Comparison of ENCODE assay signal across 25 mouse cellular contexts in genomic region chr4:93567487-93568259, GRCm38 (mm10).
DNase-seq lines count a peak whose midpoint lies in the region; ATAC-seq and TF ChIP-seq lines count a peak whose summit lies in the region.
"Had no signal": no experiment of that assay in that cellular context is flagged by ENCODE, and none has a peak within 500 bp of the region (broad histone marks: within the 10 kb centered on the region; RNA-seq: fewer than 3 reads in every experiment).

No protein-coding gene starts in this region.

- no peak overlapping the region for H3K4me2 ChIP-seq in forebrain, embryonic 14.5 days (ENCODE audit: low read length)
- no peak overlapping the region for H3K4me2 ChIP-seq in forebrain, embryonic 11.5 days (ENCODE audit: low read depth, low read length, severe bottlenecking)
- H3K4me2 ChIP-seq in liver, embryonic 13.5 days = no peak overlapping the region
- no peak overlapping the region for H3K4me2 ChIP-seq in stomach, postnatal 0 days (replicated peaks; ENCODE audit: low read depth)
- H3K4me2 ChIP-seq in kidney, embryonic 14.5 days (replicated peaks; ENCODE audit: low read depth, low read length) = no peak overlapping the region
- H3K4me2 ChIP-seq: forebrain, embryonic 15.5 days; heart, embryonic 13.5 days; lung, embryonic 14.5 days; midbrain, embryonic 12.5 days had no signal

- TF ChIP-seq CTCF in stomach, postnatal 0 days (IDR thresholded peaks at IDR 0.05; ENCODE audit: low read depth) = no peak

- no peaks in the 10 kb centered on the region for H3K36me3 ChIP-seq in forebrain, embryonic 14.5 days (ENCODE audit: control insufficient read depth, insufficient read depth, low read length)
- no peaks in the 10 kb centered on the region for H3K36me3 ChIP-seq in forebrain, embryonic 11.5 days (ENCODE audit: control insufficient read depth, insufficient read depth, low read length)
- no peaks in the 10 kb centered on the region for H3K36me3 ChIP-seq in liver, embryonic 13.5 days
- H3K36me3 ChIP-seq in stomach, postnatal 0 days (ENCODE audit: control insufficient read depth, insufficient read depth, low read length) = no peaks in the 10 kb centered on the region
- no peaks in the 10 kb centered on the region for H3K36me3 ChIP-seq in kidney, embryonic 14.5 days (ENCODE audit: control insufficient read depth, insufficient read depth, low read length)
- H3K36me3 ChIP-seq: forebrain, embryonic 15.5 days; heart, embryonic 13.5 days; hindbrain, embryonic 10.5 days; midbrain, embryonic 12.5 days had no signal

- no peaks in the 10 kb centered on the region for H3K4me1 ChIP-seq in forebrain, embryonic 14.5 days (ENCODE audit: control insufficient read depth, insufficient read depth, low read length)
- no peaks in the 10 kb centered on the region for H3K4me1 ChIP-seq in forebrain, embryonic 11.5 days (replicated peaks; ENCODE audit: control insufficient read depth, insufficient read depth, low read length)
- H3K4me1 ChIP-seq in liver, embryonic 13.5 days (replicated peaks) = peaks cover 24% of the 10 kb centered on the region
- H3K4me1 ChIP-seq in stomach, postnatal 0 days (replicated peaks; ENCODE audit: control insufficient read depth, insufficient read depth) = no peaks in the 10 kb centered on the region
- no peaks in the 10 kb centered on the region for H3K4me1 ChIP-seq in kidney, embryonic 14.5 days (ENCODE audit: control insufficient read depth, insufficient read depth, low read length)
- H3K4me1 ChIP-seq: forebrain, embryonic 15.5 days; heart, embryonic 13.5 days; hindbrain, embryonic 10.5 days; midbrain, embryonic 12.5 days had no signal

- no peak overlapping the region for H3K27ac ChIP-seq in forebrain, embryonic 14.5 days (ENCODE audit: low read depth, low read length)
- no peak overlapping the region for H3K27ac ChIP-seq in forebrain, embryonic 11.5 days (ENCODE audit: low read depth, low read length)
- 0 out of 2 replicates have a peak overlapping the region, but pooled peaks have one; percentile 2 for H3K27ac ChIP-seq in liver, embryonic 13.5 days
- H3K27ac ChIP-seq in stomach, postnatal 0 days (replicated peaks) = no peak overlapping the region
- H3K27ac ChIP-seq in kidney, embryonic 14.5 days (ENCODE audit: low read depth, low read length) = no peak overlapping the region
- H3K27ac ChIP-seq: forebrain, embryonic 15.5 days; heart, embryonic 13.5 days; hindbrain, embryonic 10.5 days; kidney, postnatal 0 days; midbrain, embryonic 12.5 days had no signal

- ATAC-seq in forebrain, embryonic 14.5 days = 0 out of 2 replicates have a peak, but pooled peaks have one; percentile 18
- ATAC-seq in forebrain, embryonic 11.5 days (replicated peaks; ENCODE audit: low FRiP score) = no peak
- peak; percentile 85 for ATAC-seq in liver, embryonic 13.5 days (ENCODE audit: low read depth)
- peak; percentile 79 for ATAC-seq in megakaryocyte-erythroid progenitor cell, adult 5-6 weeks (replicated peaks; ENCODE audit: low FRiP score, low TSS enrichment, poor library complexity, severe bottlenecking)
- no peak for ATAC-seq in stomach, postnatal 0 days (ENCODE audit: low FRiP score, low TSS enrichment)
- ATAC-seq in kidney, embryonic 14.5 days (ENCODE audit: low FRiP score, low TSS enrichment) = no peak
- ATAC-seq: activated CD4-positive, CD25-positive, alpha-beta regulatory T cell, adult 4 months; forebrain, embryonic 15.5 days; hindbrain, embryonic 16.5 days had no signal

- WGBS in forebrain, embryonic 14.5 days = 84% methylated on average over 5 of the region's 5 CpGs
- 88% methylated on average over 5 of the region's 5 CpGs for WGBS in forebrain, embryonic 11.5 days
- 49% methylated on average over 5 of the region's 5 CpGs for WGBS in liver, embryonic 13.5 days (ENCODE audit: insufficient replicate concordance)
- WGBS in stomach, postnatal 0 days = 73% methylated on average over 5 of the region's 5 CpGs
- WGBS in kidney, embryonic 14.5 days = 86% methylated on average over 5 of the region's 5 CpGs

- H3K9ac ChIP-seq in forebrain, embryonic 14.5 days (ENCODE audit: low read length) = no peak overlapping the region
- H3K9ac ChIP-seq in forebrain, embryonic 11.5 days (ENCODE audit: low read length) = no peak overlapping the region
- no peak overlapping the region for H3K9ac ChIP-seq in liver, embryonic 13.5 days
- H3K9ac ChIP-seq in stomach, postnatal 0 days (ENCODE audit: low read length) = no peak overlapping the region
- no peak overlapping the region for H3K9ac ChIP-seq in kidney, embryonic 14.5 days (ENCODE audit: low read depth, low read length)
- H3K9ac ChIP-seq: forebrain, embryonic 15.5 days; heart, embryonic 13.5 days; lung, embryonic 14.5 days; midbrain, embryonic 12.5 days had no signal

- H3K4me3 ChIP-seq in forebrain, embryonic 14.5 days (ENCODE audit: low read depth, low read length) = no peak overlapping the region
- H3K4me3 ChIP-seq in forebrain, embryonic 11.5 days (ENCODE audit: low read depth, low read length) = no peak overlapping the region
- no peak overlapping the region for H3K4me3 ChIP-seq in liver, embryonic 13.5 days (replicated peaks)
- H3K4me3 ChIP-seq in stomach, postnatal 0 days (ENCODE audit: low read depth, low read length) = no peak overlapping the region
- H3K4me3 ChIP-seq in kidney, embryonic 14.5 days (ENCODE audit: low read length) = no peak overlapping the region
- H3K4me3 ChIP-seq: forebrain, embryonic 15.5 days; heart, embryonic 13.5 days; hindbrain, embryonic 10.5 days; midbrain, embryonic 12.5 days had no signal

- peak; percentile 43 for DNase-seq in forebrain, embryonic 14.5 days (ENCODE audit: low spot score)
- no peak for DNase-seq in forebrain, embryonic 11.5 days (ENCODE audit: low spot score)
- DNase-seq in NIH3T3 (ENCODE audit: low read depth) = peak; percentile 10
- DNase-seq in liver, embryonic 13.5 days = no peak
- DNase-seq in stomach, postnatal 0 days (ENCODE audit: low spot score) = no peak
- no peak for DNase-seq in kidney, adult 18-20 months
- DNase-seq: adrenal gland, adult 2 months; cerebellum, adult 2 months; cerebellum, postnatal 14 days; heart, postnatal 14 days; kidney, adult 2 months; layer of hippocampus, postnatal 36 days; left cerebral cortex, postnatal 4 days; lung, embryonic 14.5 days; retina, postnatal 1 day; right cerebral cortex, postnatal 14 days had no signal

- H3K27me3 ChIP-seq in forebrain, embryonic 14.5 days (replicated peaks; ENCODE audit: control insufficient read depth, insufficient read depth, low read length) = no peaks in the 10 kb centered on the region
- no peaks in the 10 kb centered on the region for H3K27me3 ChIP-seq in forebrain, embryonic 11.5 days (ENCODE audit: control insufficient read depth, insufficient read depth, low read length)
- no peaks in the 10 kb centered on the region for H3K27me3 ChIP-seq in liver, embryonic 13.5 days
- no peaks in the 10 kb centered on the region for H3K27me3 ChIP-seq in stomach, postnatal 0 days (ENCODE audit: control insufficient read depth, insufficient read depth, low read length)
- H3K27me3 ChIP-seq in kidney, embryonic 14.5 days (ENCODE audit: control insufficient read depth, insufficient read depth, low read length) = no peaks in the 10 kb centered on the region
- H3K27me3 ChIP-seq: forebrain, embryonic 15.5 days; heart, embryonic 13.5 days; midbrain, embryonic 12.5 days had no signal

- no peak for TF ChIP-seq EP300 in stomach, postnatal 0 days (optimal IDR thresholded peaks at IDR 0.05)

- H3K9me3 ChIP-seq in forebrain, embryonic 14.5 days (replicated peaks; ENCODE audit: control insufficient read depth, low read length) = no peaks in the 10 kb centered on the region
- no peaks in the 10 kb centered on the region for H3K9me3 ChIP-seq in forebrain, embryonic 11.5 days (ENCODE audit: control insufficient read depth, low read length)
- no peaks in the 10 kb centered on the region for H3K9me3 ChIP-seq in liver, embryonic 13.5 days (replicated peaks)
- H3K9me3 ChIP-seq in stomach, postnatal 0 days (ENCODE audit: control insufficient read depth, low read length) = no peaks in the 10 kb centered on the region
- H3K9me3 ChIP-seq in kidney, embryonic 14.5 days (ENCODE audit: control insufficient read depth, low read length) = no peaks in the 10 kb centered on the region
- H3K9me3 ChIP-seq: forebrain, embryonic 15.5 days; heart, embryonic 13.5 days; hindbrain, embryonic 10.5 days; midbrain, embryonic 12.5 days had no signal

Comparison
In these comparisons a context has a peak if more than half of its experiments do, and no peak if none do; other contexts are left out.
1. ATAC-seq: peak in forebrain, embryonic 14.5 days (single experiment), liver, embryonic 13.5 days (single experiment) and megakaryocyte-erythroid progenitor cell, adult 5-6 weeks (single experiment); none in forebrain, embryonic 11.5 days (single experiment), stomach, postnatal 0 days (single experiment) and kidney, embryonic 14.5 days (single experiment).
2. DNase-seq: peak in forebrain, embryonic 14.5 days (single experiment) and NIH3T3 (single experiment); none in forebrain, embryonic 11.5 days (single experiment), liver, embryonic 13.5 days (single experiment), stomach, postnatal 0 days (single experiment) and kidney, adult 18-20 months (single experiment).